Mouse (Mus musculus): ENCODE data around the gene Lmf1. TPM values are rescaled to one million over a fixed set of nuclear protein-coding genes. Genes with fewer than 3 reads are reported as not detected.

Gene Lmf1
- polyA plus RNA-seq, 1 experiment, result 15.2 TPM

DNA sequence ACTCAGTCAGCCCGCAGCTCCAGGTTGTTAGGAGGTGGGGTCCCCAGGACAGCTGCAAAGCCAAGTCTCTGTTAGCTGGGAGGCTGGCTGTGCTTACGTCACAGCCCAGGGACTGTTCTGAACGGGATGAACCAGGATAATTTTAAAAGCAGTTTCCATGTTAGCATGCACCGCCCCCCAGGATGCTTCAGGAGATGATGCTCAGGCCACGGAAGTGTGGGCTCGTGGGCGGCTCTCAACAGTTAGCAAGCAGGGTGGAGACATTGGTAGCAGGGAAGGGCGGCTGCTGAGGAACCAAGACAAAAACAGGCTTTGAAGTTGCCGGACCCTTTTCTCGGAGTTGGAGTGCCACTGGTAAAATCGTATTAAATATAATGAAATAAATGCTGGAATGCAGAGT lies 45.0 kb downstream of the Lmf1 start:
- no peaks in the 10 kb centered on the region for H3K36me3 ChIP-seq (ENCODE audit: control insufficient read depth, insufficient read depth, low read length, poor library complexity, severe bottlenecking)
- no peak overlapping the region for H3K4me3 ChIP-seq (ENCODE audit: low read depth, low read length)
- H3K9me3 ChIP-seq (replicated peaks; ENCODE audit: control insufficient read depth, insufficient read depth, low read length, poor library complexity, severe bottlenecking), result no peaks in the 10 kb centered on the region
- H3K27ac ChIP-seq (ENCODE audit: insufficient read depth, low read length), result no peak overlapping the region
- no peaks in the 10 kb centered on the region for H3K27me3 ChIP-seq (ENCODE audit: control insufficient read depth, insufficient read depth, low read length, poor library complexity, severe bottlenecking)
- H3K4me1 ChIP-seq (ENCODE audit: control insufficient read depth, insufficient read depth, low read length), result no peaks in the 10 kb centered on the region
- no peak overlapping the region for H3K9ac ChIP-seq (ENCODE audit: low read depth, poor library complexity, severe bottlenecking)
- TF ChIP-seq POLR2A (IDR thresholded peaks at IDR 0.05; ENCODE audit: insufficient read depth, low read length) (no peak), EP300 (IDR thresholded peaks at IDR 0.05; ENCODE audit: insufficient read depth, low read depth, low read length) (no peak), CTCF (IDR thresholded peaks at IDR 0.05; ENCODE audit: low read depth, low read length) (no peak)

DNA sequence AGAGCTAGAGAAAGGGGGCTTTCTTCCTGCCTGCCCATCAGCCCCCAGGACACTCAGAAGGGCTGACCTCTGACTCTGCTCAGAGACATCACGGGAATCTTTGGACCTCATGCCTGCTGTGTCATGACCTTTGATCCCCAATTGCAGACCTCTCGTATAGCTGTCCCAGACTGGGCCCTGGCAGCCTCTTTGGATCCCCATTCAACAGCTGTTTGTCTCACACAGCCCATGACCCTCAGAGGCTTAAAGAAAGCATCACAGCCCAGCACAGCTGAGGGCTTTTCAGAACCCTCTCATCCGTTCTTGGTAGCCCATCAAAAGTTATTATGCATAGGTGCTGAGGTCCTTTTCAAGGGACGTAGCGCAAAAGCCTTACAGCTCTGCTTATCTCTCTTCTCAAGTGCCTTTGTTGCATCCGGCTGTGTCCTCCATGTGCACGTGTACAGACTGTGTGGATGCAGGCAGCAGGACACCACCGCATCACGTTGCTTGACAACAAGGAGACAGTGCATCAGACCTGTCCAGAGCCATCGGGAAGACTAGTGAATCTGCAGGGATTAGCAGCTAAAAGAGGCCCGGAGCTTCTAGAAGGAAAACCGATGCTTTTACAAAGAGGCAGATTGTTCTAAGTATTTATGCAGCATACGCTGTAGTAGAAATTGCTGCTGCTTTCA lies 45.7 kb downstream of the Lmf1 start:
- Histone ChIP-seq H3K27me3 (ENCODE audit: control insufficient read depth, insufficient read depth, low read length, poor library complexity, severe bottlenecking) (no peaks in the 10 kb centered on the region), H3K9me3 (replicated peaks; ENCODE audit: control insufficient read depth, insufficient read depth, low read length, poor library complexity, severe bottlenecking) (no peaks in the 10 kb centered on the region), H3K27ac (ENCODE audit: insufficient read depth, low read length) (no peak overlapping the region), H3K4me1 (ENCODE audit: control insufficient read depth, insufficient read depth, low read length) (no peaks in the 10 kb centered on the region), H3K36me3 (ENCODE audit: control insufficient read depth, insufficient read depth, low read length, poor library complexity, severe bottlenecking) (no peaks in the 10 kb centered on the region), H3K9ac (ENCODE audit: low read depth, poor library complexity, severe bottlenecking) (no peak overlapping the region), H3K4me3 (ENCODE audit: low read depth, low read length) (no peak overlapping the region)
- TF ChIP-seq CTCF (IDR thresholded peaks at IDR 0.05; ENCODE audit: low read depth, low read length) (no peak), POLR2A (IDR thresholded peaks at IDR 0.05; ENCODE audit: insufficient read depth, low read length) (no peak), EP300 (IDR thresholded peaks at IDR 0.05; ENCODE audit: insufficient read depth, low read depth, low read length) (no peak)

DNA sequence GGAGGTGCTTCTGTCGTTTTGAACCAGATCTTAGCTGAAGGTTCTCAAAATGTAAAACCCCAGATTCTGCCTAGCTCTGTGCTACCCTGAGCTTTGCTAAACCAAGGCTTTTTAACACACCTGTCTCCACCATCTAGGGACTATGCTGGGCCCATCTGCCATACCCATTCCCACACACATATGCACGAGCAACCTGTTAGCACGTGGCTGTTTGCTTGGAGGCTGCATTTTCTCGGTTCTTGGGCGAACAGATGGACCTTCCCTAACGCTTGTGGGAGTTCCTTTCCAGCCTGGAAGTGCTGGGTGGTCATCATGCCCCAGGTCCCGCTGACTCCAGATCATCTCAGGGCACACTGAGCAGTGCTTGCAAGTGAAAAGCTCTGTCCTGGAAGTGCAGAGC lies 46.4 kb downstream of the Lmf1 start:
- Histone ChIP-seq H3K27ac (ENCODE audit: insufficient read depth, low read length) (no peak overlapping the region), H3K9ac (ENCODE audit: low read depth, poor library complexity, severe bottlenecking) (no peak overlapping the region), H3K27me3 (ENCODE audit: control insufficient read depth, insufficient read depth, low read length, poor library complexity, severe bottlenecking) (no peaks in the 10 kb centered on the region), H3K4me3 (ENCODE audit: low read depth, low read length) (no peak overlapping the region), H3K9me3 (replicated peaks; ENCODE audit: control insufficient read depth, insufficient read depth, low read length, poor library complexity, severe bottlenecking) (no peaks in the 10 kb centered on the region), H3K4me1 (ENCODE audit: control insufficient read depth, insufficient read depth, low read length) (no peaks in the 10 kb centered on the region), H3K36me3 (ENCODE audit: control insufficient read depth, insufficient read depth, low read length, poor library complexity, severe bottlenecking) (no peaks in the 10 kb centered on the region)
- no peak for TF ChIP-seq CTCF (IDR thresholded peaks at IDR 0.05; ENCODE audit: low read depth, low read length)
- TF ChIP-seq POLR2A (IDR thresholded peaks at IDR 0.05; ENCODE audit: insufficient read depth, low read length), result no peak
- TF ChIP-seq EP300 (IDR thresholded peaks at IDR 0.05; ENCODE audit: insufficient read depth, low read depth, low read length), result no peak

DNA sequence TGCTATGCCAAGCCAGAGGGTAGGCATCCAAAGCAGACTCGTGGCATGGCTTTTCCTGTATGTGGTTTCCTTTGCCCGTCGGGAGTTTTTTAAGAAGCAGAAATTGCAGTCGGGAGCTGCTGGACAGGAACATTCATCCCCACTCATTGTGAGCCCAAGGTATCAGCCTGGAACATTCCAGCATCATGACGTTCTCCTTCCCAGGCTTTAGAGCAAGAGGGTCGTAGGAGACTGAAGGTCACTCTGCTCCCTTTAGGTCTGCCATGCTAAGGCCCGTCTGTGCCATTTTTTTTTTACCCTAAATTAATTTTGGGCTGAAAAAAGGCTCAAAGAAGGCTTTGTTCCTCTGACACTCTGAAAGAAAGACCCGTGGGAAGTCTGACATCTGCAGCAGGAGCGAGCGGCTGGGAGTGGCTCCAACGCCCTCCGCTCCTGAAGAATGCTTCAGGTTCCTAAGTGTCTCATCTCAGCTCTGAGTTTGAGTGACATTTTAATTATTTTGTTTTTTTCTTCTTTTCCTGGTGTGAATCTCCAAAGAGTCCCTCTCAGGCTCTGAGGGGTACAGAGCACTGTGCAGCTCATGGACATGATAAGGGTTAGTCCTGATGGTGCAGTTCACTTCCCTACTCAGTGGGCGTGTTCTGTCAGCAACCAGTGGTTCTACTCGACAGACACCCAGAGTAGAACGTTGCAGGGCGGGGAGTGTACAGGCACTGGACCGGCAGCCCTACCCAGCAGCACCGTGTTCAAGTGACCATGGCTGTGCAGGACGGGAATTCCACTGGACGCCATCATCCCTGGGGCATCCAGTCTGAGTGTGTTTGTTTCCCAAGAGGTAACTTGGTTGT lies 47.5 kb downstream of the Lmf1 start:
- Histone ChIP-seq H3K9ac (ENCODE audit: low read depth, poor library complexity, severe bottlenecking) (no peak overlapping the region), H3K4me3 (ENCODE audit: low read depth, low read length) (no peak overlapping the region), H3K9me3 (replicated peaks; ENCODE audit: control insufficient read depth, insufficient read depth, low read length, poor library complexity, severe bottlenecking) (no peaks in the 10 kb centered on the region), H3K36me3 (ENCODE audit: control insufficient read depth, insufficient read depth, low read length, poor library complexity, severe bottlenecking) (no peaks in the 10 kb centered on the region), H3K4me1 (ENCODE audit: control insufficient read depth, insufficient read depth, low read length) (no peaks in the 10 kb centered on the region), H3K27me3 (ENCODE audit: control insufficient read depth, insufficient read depth, low read length, poor library complexity, severe bottlenecking) (no peaks in the 10 kb centered on the region), H3K27ac (ENCODE audit: insufficient read depth, low read length) (no peak overlapping the region)
- TF ChIP-seq CTCF (IDR thresholded peaks at IDR 0.05; ENCODE audit: low read depth, low read length) (no peak), POLR2A (IDR thresholded peaks at IDR 0.05; ENCODE audit: insufficient read depth, low read length) (no peak), EP300 (IDR thresholded peaks at IDR 0.05; ENCODE audit: insufficient read depth, low read depth, low read length) (no peak)

DNA sequence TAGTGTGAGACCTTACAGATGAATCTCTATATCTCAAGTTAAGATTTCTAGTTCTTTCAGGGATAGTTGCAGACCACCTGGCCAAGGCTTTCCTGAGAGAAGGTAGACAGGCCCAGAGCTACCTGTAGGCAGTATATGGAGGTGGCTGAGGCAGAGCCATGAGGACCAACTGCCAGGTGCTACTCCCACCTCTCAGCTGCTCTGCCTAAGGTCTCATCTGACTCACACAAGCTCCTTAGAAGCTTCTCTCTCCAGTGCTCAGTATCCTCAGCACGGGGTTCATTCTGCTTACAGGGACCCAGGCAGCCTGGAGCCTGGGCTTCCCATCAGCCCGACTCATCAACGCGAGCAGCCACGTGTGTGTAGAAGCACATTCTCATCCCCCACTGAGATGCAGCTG lies 51.4 kb downstream of the Lmf1 start:
- Histone ChIP-seq H3K27me3 (ENCODE audit: control insufficient read depth, insufficient read depth, low read length, poor library complexity, severe bottlenecking) (no peaks in the 10 kb centered on the region), H3K9ac (ENCODE audit: low read depth, poor library complexity, severe bottlenecking) (no peak overlapping the region), H3K27ac (ENCODE audit: insufficient read depth, low read length) (no peak overlapping the region), H3K9me3 (replicated peaks; ENCODE audit: control insufficient read depth, insufficient read depth, low read length, poor library complexity, severe bottlenecking) (no peaks in the 10 kb centered on the region), H3K4me3 (ENCODE audit: low read depth, low read length) (no peak overlapping the region), H3K36me3 (ENCODE audit: control insufficient read depth, insufficient read depth, low read length, poor library complexity, severe bottlenecking) (no peaks in the 10 kb centered on the region), H3K4me1 (ENCODE audit: control insufficient read depth, insufficient read depth, low read length) (no peaks in the 10 kb centered on the region)
- TF ChIP-seq EP300 (IDR thresholded peaks at IDR 0.05; ENCODE audit: insufficient read depth, low read depth, low read length) (no peak), CTCF (IDR thresholded peaks at IDR 0.05; ENCODE audit: low read depth, low read length) (no peak), POLR2A (IDR thresholded peaks at IDR 0.05; ENCODE audit: insufficient read depth, low read length) (no peak)

DNA sequence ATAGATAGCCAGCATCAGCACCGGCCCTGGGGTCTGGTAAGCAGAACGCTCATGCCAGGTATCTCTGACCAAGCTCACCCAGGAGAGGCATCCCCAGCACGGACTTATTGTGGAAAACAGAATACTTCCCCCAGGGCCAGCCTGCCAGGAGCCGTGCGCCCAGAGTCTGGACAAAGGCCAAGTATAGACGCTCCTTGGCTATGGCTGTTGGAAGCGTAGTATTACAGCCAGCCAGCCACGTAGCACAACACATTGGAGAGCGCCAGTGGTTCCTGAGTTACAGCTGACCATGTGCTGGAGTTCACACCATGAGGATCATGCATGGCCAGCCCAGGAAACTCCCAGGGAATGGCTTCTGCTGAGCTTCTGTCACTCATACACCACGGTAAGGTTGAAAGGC lies 55.2 kb downstream of the Lmf1 start:
- no peaks in the 10 kb centered on the region for H3K36me3 ChIP-seq (ENCODE audit: control insufficient read depth, insufficient read depth, low read length, poor library complexity, severe bottlenecking)
- TF ChIP-seq POLR2A (IDR thresholded peaks at IDR 0.05; ENCODE audit: insufficient read depth, low read length) (no peak), CTCF (IDR thresholded peaks at IDR 0.05; ENCODE audit: low read depth, low read length) (no peak), EP300 (IDR thresholded peaks at IDR 0.05; ENCODE audit: insufficient read depth, low read depth, low read length) (no peak)
- no peaks in the 10 kb centered on the region for H3K4me1 ChIP-seq (ENCODE audit: control insufficient read depth, insufficient read depth, low read length)
- no peak overlapping the region for H3K4me3 ChIP-seq (ENCODE audit: low read depth, low read length)
- no peaks in the 10 kb centered on the region for H3K27me3 ChIP-seq (ENCODE audit: control insufficient read depth, insufficient read depth, low read length, poor library complexity, severe bottlenecking)
- no peaks in the 10 kb centered on the region for H3K9me3 ChIP-seq (replicated peaks; ENCODE audit: control insufficient read depth, insufficient read depth, low read length, poor library complexity, severe bottlenecking)
- no peak overlapping the region for H3K9ac ChIP-seq (ENCODE audit: low read depth, poor library complexity, severe bottlenecking)
- H3K27ac ChIP-seq (ENCODE audit: insufficient read depth, low read length), result no peak overlapping the region

Data from ES-Bruce4 (cell line).